Mouse (Mus musculus): ENCODE data around the gene Fermt3. TPM values are rescaled to one million over a fixed set of nuclear protein-coding genes. Genes with fewer than 3 reads are reported as not detected.

The Fermt3 gene
- 3.0 and 3.5 TPM in 2 replicates for polyA plus RNA-seq (2015; fragmentation: Nextera tagmentation; extraction: Ambion mirVana)

DNA sequence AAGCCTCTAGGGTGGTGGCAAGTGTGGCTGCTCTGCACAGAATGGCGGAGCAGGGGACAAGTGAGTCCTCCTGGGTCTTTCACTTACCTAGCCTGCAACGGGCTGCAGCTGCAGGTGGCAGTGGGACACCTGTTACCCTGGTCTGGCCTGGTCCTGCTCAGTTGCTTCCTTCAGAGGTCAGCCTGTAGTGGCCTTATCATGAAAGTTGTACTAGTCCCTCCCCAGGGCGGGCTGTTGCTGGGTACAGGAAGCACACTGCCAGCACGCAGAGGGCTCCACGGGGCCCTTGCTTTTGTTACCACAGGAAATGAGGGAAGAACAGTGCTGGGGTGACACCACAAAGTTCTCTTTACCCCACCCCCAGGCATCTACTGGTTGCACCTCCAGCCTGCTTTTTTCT lies at the start of gene Fermt3:
Gene Fermt3 (minus strand): TSS at position 279 of the 400 bp plus-strand sequence.
- Histone ChIP-seq H3K4me1 (ENCODE audit: control insufficient read depth, insufficient read depth, low read length) (no peaks in the 10 kb centered on the region), H3K9me3 (replicated peaks; ENCODE audit: control insufficient read depth, low read length, poor library complexity, severe bottlenecking) (no peaks in the 10 kb centered on the region), H3K4me3 (ENCODE audit: low read depth, low read length) (no peak within 1 kb of the TSS), H3K27me3 (ENCODE audit: control insufficient read depth, insufficient read depth, low read depth, low read length) (no peaks in the 10 kb centered on the region), H3K27ac (ENCODE audit: low read length) (no peak within 1 kb of the TSS), H3K36me3 (ENCODE audit: control insufficient read depth, insufficient read depth, low read length) (peaks cover 24% of the 10 kb centered on the region), H3K4me2 (ENCODE audit: low read length) (no peak within 1 kb of the TSS), H3K9ac (ENCODE audit: low read depth, low read length) (no peak within 1 kb of the TSS)
- 92% methylated on average over 5 of the region's 5 CpGs for WGBS
- ATAC-seq = no peak

DNA sequence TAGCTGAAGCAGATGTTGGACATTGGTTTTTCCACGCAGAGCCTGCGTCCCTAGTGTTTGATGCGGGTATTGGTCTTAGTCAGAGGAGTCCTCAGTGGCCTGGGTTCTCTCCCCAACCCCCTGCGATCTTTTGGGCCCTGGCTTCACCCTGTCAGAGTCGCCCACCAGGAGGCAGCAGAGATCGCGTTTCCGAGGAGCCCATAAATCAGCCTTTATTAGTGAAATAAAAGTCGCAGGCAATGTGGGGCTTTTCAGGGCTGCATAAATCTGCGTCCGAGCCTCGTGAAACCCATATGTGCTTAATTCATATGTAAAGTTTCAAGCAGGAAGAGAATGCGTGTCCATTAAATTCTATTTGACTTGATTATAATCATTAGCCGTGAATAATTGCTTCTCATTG lies 48.9 kb upstream of the Fermt3 start:
- peak; percentile 47 for ATAC-seq
- Histone ChIP-seq H3K36me3 (ENCODE audit: control insufficient read depth, insufficient read depth, low read length) (no peaks in the 10 kb centered on the region), H3K27me3 (ENCODE audit: control insufficient read depth, insufficient read depth, low read depth, low read length) (no peaks in the 10 kb centered on the region), H3K4me1 (ENCODE audit: control insufficient read depth, insufficient read depth, low read length) (peaks cover 46% of the 10 kb centered on the region), H3K9ac (ENCODE audit: low read depth, low read length) (0 out of 2 replicates have a peak overlapping the region, but pooled peaks have one; percentile 1), H3K4me3 (ENCODE audit: low read depth, low read length) (no peak overlapping the region), H3K4me2 (ENCODE audit: low read length) (peak overlapping the region; percentile 33), H3K9me3 (replicated peaks; ENCODE audit: control insufficient read depth, low read length, poor library complexity, severe bottlenecking) (no peaks in the 10 kb centered on the region), H3K27ac (ENCODE audit: low read length) (no peak overlapping the region)
- WGBS = 2% methylated on average over 14 of the region's 14 CpGs

DNA sequence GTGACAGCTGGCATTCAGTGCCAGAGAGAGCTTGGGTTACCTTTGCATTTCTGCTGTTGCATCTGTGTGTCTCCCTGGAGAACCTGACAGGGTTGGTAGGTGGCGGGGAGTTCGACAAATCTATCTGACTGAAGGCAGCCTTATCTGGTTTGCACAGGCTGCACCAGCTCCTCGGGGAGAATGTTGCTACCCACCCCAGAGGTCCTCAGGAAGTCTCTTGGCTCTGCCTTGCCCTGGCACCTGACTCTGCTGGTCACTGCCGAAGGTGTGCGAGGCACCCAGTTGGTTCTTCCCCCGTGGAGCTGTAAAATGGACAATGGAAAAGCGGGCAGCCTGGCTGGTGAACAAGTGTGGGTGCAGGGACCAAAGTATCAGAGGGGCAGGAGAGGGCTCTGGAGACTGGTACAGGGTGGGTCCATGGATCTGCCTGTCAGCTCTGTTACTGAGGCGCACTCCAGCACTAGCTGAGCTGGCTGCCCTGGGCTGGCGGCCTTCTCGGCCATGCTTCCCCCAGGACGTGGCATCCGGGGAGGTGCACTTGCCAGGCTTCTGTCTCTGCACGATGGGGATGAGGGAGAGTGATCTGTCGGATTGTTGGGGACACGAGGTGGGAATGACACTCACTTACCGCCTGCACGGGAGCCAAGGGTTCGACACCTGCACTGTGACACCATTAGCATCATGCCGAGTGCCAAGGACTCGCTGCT lies 48.2 kb upstream of the Fermt3 start:
- H3K4me2 ChIP-seq (ENCODE audit: low read length) = no peak overlapping the region
- H3K9ac ChIP-seq (ENCODE audit: low read depth, low read length) = peak overlapping the region; percentile 22; the same call in 1 of the 2 replicates

DNA sequence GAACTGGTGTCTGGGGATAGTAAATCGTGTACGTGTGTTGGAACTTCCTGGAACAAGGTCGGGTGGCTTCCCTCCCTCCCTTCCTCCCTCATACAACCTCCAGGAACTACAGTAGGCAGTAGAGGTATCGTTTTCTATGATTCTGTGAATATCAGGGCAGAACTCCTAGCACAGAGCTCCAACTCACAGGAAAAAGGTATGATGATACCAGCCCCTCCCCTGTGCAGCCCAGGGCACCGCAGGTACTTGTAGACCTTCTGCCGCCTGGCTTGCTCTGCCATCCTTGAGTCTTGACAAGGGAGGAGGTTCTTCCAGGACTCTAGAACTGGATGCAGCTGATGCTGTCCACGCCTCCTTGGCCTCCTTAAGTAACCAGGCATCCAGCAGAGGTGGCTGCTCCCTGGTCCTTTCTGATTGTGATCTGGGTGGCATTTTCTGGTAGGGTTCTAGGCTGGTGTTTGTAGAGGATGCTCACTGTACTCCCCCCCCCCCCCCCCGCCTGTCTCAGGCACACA lies 47.6 kb upstream of the Fermt3 start:
- WGBS = 37% methylated on average over 7 of the region's 8 CpGs
- H3K9ac ChIP-seq (ENCODE audit: low read depth, low read length) = no peak overlapping the region

More for the DNA sequence above, 48.2 kb upstream of the Fermt3 start:
- H3K9me3 ChIP-seq (replicated peaks; ENCODE audit: control insufficient read depth, low read length, poor library complexity, severe bottlenecking) = no peaks in the 10 kb centered on the region
- peaks cover 46% of the 10 kb centered on the region for H3K4me1 ChIP-seq (ENCODE audit: control insufficient read depth, insufficient read depth, low read length)
- no peak for ATAC-seq
- no peaks in the 10 kb centered on the region for H3K36me3 ChIP-seq (ENCODE audit: control insufficient read depth, insufficient read depth, low read length)
- no peak overlapping the region for H3K27ac ChIP-seq (ENCODE audit: low read length)
- 48% methylated on average over 20 of the region's 20 CpGs for WGBS
- H3K27me3 ChIP-seq (ENCODE audit: control insufficient read depth, insufficient read depth, low read depth, low read length) = no peaks in the 10 kb centered on the region
- H3K4me3 ChIP-seq (ENCODE audit: low read depth, low read length) = no peak overlapping the region

DNA sequence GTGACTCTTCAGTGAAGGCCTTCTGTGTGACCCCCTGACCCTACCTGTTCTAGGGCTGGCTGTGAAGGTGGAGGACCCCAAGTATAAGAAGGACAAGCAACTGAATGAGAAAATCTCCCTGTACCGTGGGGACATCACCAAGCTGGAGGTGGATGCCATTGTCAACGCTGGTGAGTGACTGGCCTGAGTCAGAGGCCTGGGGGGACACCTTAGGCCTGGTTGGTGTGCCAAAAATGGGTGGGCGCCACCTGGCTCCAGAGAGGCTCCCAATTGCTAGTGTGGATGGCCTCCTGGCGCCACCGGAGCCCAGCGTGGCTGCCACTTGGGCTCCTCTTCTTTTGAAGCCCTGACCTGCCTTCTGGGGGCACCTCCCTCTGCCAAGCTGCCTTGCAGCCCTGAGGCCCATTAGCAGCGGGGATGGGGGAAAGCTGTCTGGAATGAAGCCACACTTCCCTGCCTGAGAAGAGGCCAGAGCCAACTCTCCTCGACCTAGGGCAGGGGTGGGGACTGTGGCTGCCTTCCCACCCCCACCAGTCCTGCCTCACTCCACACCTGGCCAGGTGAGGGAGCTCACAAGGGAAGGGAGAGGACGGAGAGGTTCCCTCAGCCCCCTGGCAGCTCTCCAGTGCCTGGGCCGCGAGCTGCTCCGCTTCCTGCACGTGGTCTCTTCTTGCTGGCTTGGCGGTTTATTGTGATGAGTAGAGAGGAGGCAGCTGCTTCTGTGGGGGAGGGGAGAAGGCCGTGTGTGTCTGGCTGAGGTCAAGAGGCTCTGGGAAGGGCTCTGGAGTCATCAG lies 47.0 kb upstream of the Fermt3 start:
- Histone ChIP-seq H3K27ac (ENCODE audit: low read length) (no peak overlapping the region), H3K4me2 (ENCODE audit: low read length) (no peak overlapping the region), H3K9me3 (replicated peaks; ENCODE audit: control insufficient read depth, low read length, poor library complexity, severe bottlenecking) (no peaks in the 10 kb centered on the region), H3K4me1 (ENCODE audit: control insufficient read depth, insufficient read depth, low read length) (peaks cover 42% of the 10 kb centered on the region), H3K9ac (ENCODE audit: low read depth, low read length) (peak overlapping the region; percentile 10; the same call in 1 of the 2 replicates), H3K27me3 (ENCODE audit: control insufficient read depth, insufficient read depth, low read depth, low read length) (no peaks in the 10 kb centered on the region), H3K36me3 (ENCODE audit: control insufficient read depth, insufficient read depth, low read length) (no peaks in the 10 kb centered on the region), H3K4me3 (ENCODE audit: low read depth, low read length) (no peak overlapping the region)
- 33% methylated on average over 15 of the region's 15 CpGs for WGBS
- no peak for ATAC-seq

More for the DNA sequence above, 47.6 kb upstream of the Fermt3 start:
- no peak overlapping the region for H3K27ac ChIP-seq (ENCODE audit: low read length)
- H3K4me1 ChIP-seq (ENCODE audit: control insufficient read depth, insufficient read depth, low read length) = peaks cover 42% of the 10 kb centered on the region
- H3K4me2 ChIP-seq (ENCODE audit: low read length) = no peak overlapping the region
- H3K4me3 ChIP-seq (ENCODE audit: low read depth, low read length) = no peak overlapping the region
- no peak for ATAC-seq
- H3K9me3 ChIP-seq (replicated peaks; ENCODE audit: control insufficient read depth, low read length, poor library complexity, severe bottlenecking) = no peaks in the 10 kb centered on the region
- H3K27me3 ChIP-seq (ENCODE audit: control insufficient read depth, insufficient read depth, low read depth, low read length) = no peaks in the 10 kb centered on the region
- H3K36me3 ChIP-seq (ENCODE audit: control insufficient read depth, insufficient read depth, low read length) = no peaks in the 10 kb centered on the region

DNA sequence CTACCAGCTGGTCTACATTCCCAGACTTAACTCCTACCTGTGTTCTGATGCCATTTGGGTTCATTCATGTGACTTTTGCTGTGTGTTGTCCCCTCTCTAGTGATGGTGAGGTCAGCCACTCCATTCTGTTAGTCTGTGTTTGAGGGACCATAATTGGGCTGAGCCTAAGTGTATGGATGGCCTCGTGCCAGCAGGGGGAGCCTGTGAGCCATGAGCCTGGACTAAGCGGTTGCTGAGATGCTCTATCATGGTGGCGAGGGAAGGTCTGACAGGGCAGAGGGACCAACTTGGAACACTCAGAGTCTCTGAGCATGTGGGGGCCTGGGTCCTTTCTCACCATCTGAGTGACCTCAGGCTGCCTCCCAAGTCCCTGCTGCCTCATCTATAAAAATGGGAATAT lies 45.3 kb upstream of the Fermt3 start:
- no peaks in the 10 kb centered on the region for H3K9me3 ChIP-seq (replicated peaks; ENCODE audit: control insufficient read depth, low read length, poor library complexity, severe bottlenecking)
- ATAC-seq = peak; percentile 57; the same call in 1 of the 2 replicates

DNA sequence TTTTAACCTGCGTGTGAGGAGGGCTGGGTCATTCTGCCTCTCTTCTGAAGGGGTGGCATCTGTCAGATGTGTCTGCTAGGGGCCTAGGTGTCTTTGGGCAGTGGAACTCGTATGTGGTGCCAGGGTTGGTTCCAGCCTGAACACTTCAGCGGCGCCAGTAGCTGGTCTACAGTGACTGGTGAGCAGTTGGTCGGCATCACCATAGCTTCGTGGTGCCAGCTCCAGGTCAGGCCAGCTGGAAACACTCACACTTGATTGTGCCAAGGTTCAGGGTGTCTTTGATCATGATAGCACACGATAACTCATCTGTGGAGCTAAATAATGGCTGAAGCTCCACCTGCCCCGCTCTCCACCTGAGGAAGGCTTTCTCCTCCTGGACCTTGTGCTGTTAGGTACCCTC lies 43.6 kb upstream of the Fermt3 start:
- WGBS = 93% methylated on average over 8 of the region's 8 CpGs
- no peaks in the 10 kb centered on the region for H3K36me3 ChIP-seq (ENCODE audit: control insufficient read depth, insufficient read depth, low read length)
- ATAC-seq = no peak
- no peak overlapping the region for H3K9ac ChIP-seq (ENCODE audit: low read depth, low read length)
- H3K4me1 ChIP-seq (ENCODE audit: control insufficient read depth, insufficient read depth, low read length) = peaks cover 14% of the 10 kb centered on the region
- H3K27ac ChIP-seq (ENCODE audit: low read length) = no peak overlapping the region
- H3K4me3 ChIP-seq (ENCODE audit: low read depth, low read length) = no peak overlapping the region
- no peak overlapping the region for H3K4me2 ChIP-seq (ENCODE audit: low read length)
- H3K9me3 ChIP-seq (replicated peaks; ENCODE audit: control insufficient read depth, low read length, poor library complexity, severe bottlenecking) = no peaks in the 10 kb centered on the region
- peaks cover 4% of the 10 kb centered on the region for H3K27me3 ChIP-seq (ENCODE audit: control insufficient read depth, insufficient read depth, low read depth, low read length)

More for the DNA sequence above, 45.3 kb upstream of the Fermt3 start:
- peaks cover 30% of the 10 kb centered on the region for H3K4me1 ChIP-seq (ENCODE audit: control insufficient read depth, insufficient read depth, low read length)
- no peaks in the 10 kb centered on the region for H3K36me3 ChIP-seq (ENCODE audit: control insufficient read depth, insufficient read depth, low read length)
- H3K9ac ChIP-seq (ENCODE audit: low read depth, low read length) = no peak overlapping the region
- H3K4me3 ChIP-seq (ENCODE audit: low read depth, low read length) = no peak overlapping the region
- H3K4me2 ChIP-seq (ENCODE audit: low read length) = no peak overlapping the region
- no peaks in the 10 kb centered on the region for H3K27me3 ChIP-seq (ENCODE audit: control insufficient read depth, insufficient read depth, low read depth, low read length)
- no peak overlapping the region for H3K27ac ChIP-seq (ENCODE audit: low read length)
- WGBS = 0% methylated on average over 3 of the region's 3 CpGs

DNA sequence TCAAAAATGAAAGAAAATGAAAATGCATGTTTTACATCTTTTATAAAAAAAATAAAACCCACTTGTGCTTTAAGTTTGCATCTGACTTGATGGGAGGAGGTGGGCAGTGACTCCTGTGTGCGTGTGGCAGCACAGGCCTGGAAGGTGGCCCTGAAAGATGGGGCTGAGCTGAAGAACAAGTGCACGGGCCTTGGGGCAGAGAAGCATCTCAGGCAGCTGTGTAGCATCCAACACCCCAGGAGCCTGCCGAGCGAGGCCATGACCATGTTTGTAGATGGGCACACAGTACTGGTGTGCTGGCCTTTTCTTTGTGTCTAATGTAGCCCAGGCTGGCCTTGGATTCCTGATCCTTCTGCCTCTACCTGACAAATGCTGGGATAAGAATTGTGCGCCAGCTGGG lies 42.8 kb upstream of the Fermt3 start:
- WGBS = 94% methylated on average over 5 of the region's 5 CpGs
- no peaks in the 10 kb centered on the region for H3K36me3 ChIP-seq (ENCODE audit: control insufficient read depth, insufficient read depth, low read length)
- no peaks in the 10 kb centered on the region for H3K9me3 ChIP-seq (replicated peaks; ENCODE audit: control insufficient read depth, low read length, poor library complexity, severe bottlenecking)
- peaks cover 18% of the 10 kb centered on the region for H3K4me1 ChIP-seq (ENCODE audit: control insufficient read depth, insufficient read depth, low read length)
- no peak overlapping the region for H3K9ac ChIP-seq (ENCODE audit: low read depth, low read length)
- no peak overlapping the region for H3K27ac ChIP-seq (ENCODE audit: low read length)
- no peak overlapping the region for H3K4me3 ChIP-seq (ENCODE audit: low read depth, low read length)
- H3K4me2 ChIP-seq (ENCODE audit: low read length) = no peak overlapping the region
- ATAC-seq = no peak
- H3K27me3 ChIP-seq (ENCODE audit: control insufficient read depth, insufficient read depth, low read depth, low read length) = peaks cover 4% of the 10 kb centered on the region

DNA sequence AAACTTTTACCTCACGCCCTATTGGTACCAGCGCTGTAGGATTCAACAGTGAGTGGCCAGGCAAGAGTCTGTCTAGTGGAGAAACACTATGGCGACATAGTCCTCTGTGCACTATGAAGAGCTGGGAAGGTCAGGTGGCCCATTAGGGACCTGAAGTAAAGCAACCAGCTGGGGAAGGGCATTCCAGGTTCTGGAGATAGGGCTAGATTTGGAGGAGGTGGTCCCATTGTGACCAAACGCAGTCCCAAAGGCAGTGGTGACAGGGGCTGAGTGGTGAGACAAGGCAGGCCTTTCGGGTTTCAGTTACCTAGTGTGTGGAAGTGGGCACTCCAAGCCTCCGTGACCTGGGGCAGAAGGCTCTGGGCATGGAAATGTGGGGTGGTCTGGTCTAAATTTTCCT lies 39.3 kb upstream of the Fermt3 start:
- no peak overlapping the region for H3K27ac ChIP-seq (ENCODE audit: low read length)
- H3K27me3 ChIP-seq (ENCODE audit: control insufficient read depth, insufficient read depth, low read depth, low read length) = peaks cover 4% of the 10 kb centered on the region
- no peaks in the 10 kb centered on the region for H3K9me3 ChIP-seq (replicated peaks; ENCODE audit: control insufficient read depth, low read length, poor library complexity, severe bottlenecking)
- H3K4me3 ChIP-seq (ENCODE audit: low read depth, low read length) = no peak overlapping the region
- no peaks in the 10 kb centered on the region for H3K36me3 ChIP-seq (ENCODE audit: control insufficient read depth, insufficient read depth, low read length)
- H3K4me2 ChIP-seq (ENCODE audit: low read length) = peak overlapping the region; percentile 100; the same call in 1 of the 2 replicates
- ATAC-seq = no peak
- WGBS = 54% methylated on average over 6 of the region's 6 CpGs
- H3K9ac ChIP-seq (ENCODE audit: low read depth, low read length) = no peak overlapping the region
- peaks cover 15% of the 10 kb centered on the region for H3K4me1 ChIP-seq (ENCODE audit: control insufficient read depth, insufficient read depth, low read length)

Measured in midbrain, embryonic 16.5 days (tissue).